Comparison of ENCODE assay signal across 22 mouse cellular contexts in the genomic region with DNA sequence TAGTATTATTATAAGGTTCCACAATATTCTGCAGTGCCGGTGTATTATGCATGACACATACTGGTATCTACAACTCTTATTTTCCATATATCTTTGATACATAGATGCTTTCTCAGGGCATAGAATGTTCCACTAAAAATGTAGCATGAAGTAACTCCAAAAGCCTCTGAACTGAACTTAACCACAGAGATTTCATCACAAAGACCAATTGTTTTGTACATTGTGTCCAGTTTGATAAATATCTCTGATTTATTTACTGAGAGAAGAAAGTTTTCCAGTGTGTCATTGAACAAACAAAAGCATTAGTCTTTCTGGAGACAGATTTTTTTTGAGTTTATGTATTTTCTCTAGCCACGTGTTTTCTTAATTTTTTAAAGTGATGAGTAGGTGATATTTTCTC. TPM values are rescaled to one million over a fixed set of nuclear protein-coding genes. Genes with fewer than 3 reads are reported as not detected.
"Had no signal": no experiment of that assay in that cellular context is flagged by ENCODE, and none has a peak within 500 bp of the region (broad histone marks: within the 10 kb centered on the region; RNA-seq: fewer than 3 reads in every experiment).

No protein-coding gene starts in this region.

- H3K4me3 ChIP-seq: heart, adult 2 months; heart, embryonic 13.5 days; heart, embryonic 15.5 days; hindbrain, embryonic 13.5 days; hindbrain, embryonic 15.5 days; layer of hippocampus, adult 2 months; left cerebral cortex, adult 2 months; limb, embryonic 10.5 days; limb, embryonic 12.5 days; liver, embryonic 13.5 days had no signal

- H3K36me3 ChIP-seq: heart, embryonic 13.5 days; heart, embryonic 15.5 days; hindbrain, embryonic 13.5 days; hindbrain, embryonic 15.5 days; limb, embryonic 10.5 days; limb, embryonic 12.5 days; liver, embryonic 13.5 days had no signal

- H3K4me1 ChIP-seq: heart, embryonic 13.5 days; heart, embryonic 15.5 days; hindbrain, embryonic 13.5 days; hindbrain, embryonic 15.5 days; limb, embryonic 10.5 days; limb, embryonic 12.5 days; liver, embryonic 13.5 days had no signal

- H3K27me3 ChIP-seq: heart, embryonic 13.5 days; heart, embryonic 15.5 days; hindbrain, embryonic 13.5 days; hindbrain, embryonic 15.5 days; limb, embryonic 12.5 days; liver, embryonic 13.5 days had no signal

- H3K9ac ChIP-seq: heart, embryonic 13.5 days; heart, embryonic 15.5 days; hindbrain, embryonic 13.5 days; hindbrain, embryonic 15.5 days; limb, embryonic 12.5 days; liver, embryonic 13.5 days had no signal

- H3K27ac ChIP-seq: heart, adult 2 months; heart, embryonic 13.5 days; heart, embryonic 15.5 days; hindbrain, embryonic 13.5 days; hindbrain, embryonic 15.5 days; hindbrain, postnatal 0 days; layer of hippocampus, adult 2 months; left cerebral cortex, adult 2 months; limb, embryonic 10.5 days; limb, embryonic 12.5 days; liver, embryonic 13.5 days had no signal

- DNase-seq: gastrocnemius, postnatal 14 days; gastrocnemius, postnatal 36 days; heart, adult 11 months; heart, adult 2 months; heart, postnatal 14 days; heart, postnatal 36 days; kidney, adult 18-20 months; kidney, adult 8-10 months; kidney, postnatal 10 days; kidney, postnatal 25 days; kidney, postnatal 4 days; liver, embryonic 13.5 days had no signal

RNA-seq across cellular contexts. Expression of gene Nox4, which starts 23.1 kb away (rescaled TPM):
- total RNA-seq: hematopoietic stem cell, adult 5-6 weeks had no signal
